Mouse (Mus musculus) heart, postnatal 10 days (tissue): ENCODE results near the gene Mybpc1. TPM values are rescaled to one million over a fixed set of nuclear protein-coding genes. Genes with fewer than 3 reads are reported as not detected.
A peak's percentile ranks its signal among the peaks of the same experiment; 100 is the strongest.

ENCODE experiments used
- DNase-seq, 2 experiments: peaks; one replicate each; pipeline ENCODE4 v3.0.0; 2021
- intact Hi-C: fragments of 180-260 bp; cut with DNase I; formaldehyde crosslinking; loops from one replicate; pipeline ENCODE4 v1.15.1; 2025
- total RNA-seq, 2 experiments: library from RNA; stranded (reverse); gene quantifications; 2 replicates each; pipeline ENCODE4 v1.2.3; 2021

Mybpc1 gene
- total RNA-seq = under 1 TPM; 0.15 to 0.38 TPM

GRCm38 (mm10) chr10:88604943-88605342, at the start of gene Mybpc1:
TSS of gene Mybpc1 (minus strand) at chr10:88605152.
- no peak for DNase-seq
- intact Hi-C loops = no loop called here

DNA sequence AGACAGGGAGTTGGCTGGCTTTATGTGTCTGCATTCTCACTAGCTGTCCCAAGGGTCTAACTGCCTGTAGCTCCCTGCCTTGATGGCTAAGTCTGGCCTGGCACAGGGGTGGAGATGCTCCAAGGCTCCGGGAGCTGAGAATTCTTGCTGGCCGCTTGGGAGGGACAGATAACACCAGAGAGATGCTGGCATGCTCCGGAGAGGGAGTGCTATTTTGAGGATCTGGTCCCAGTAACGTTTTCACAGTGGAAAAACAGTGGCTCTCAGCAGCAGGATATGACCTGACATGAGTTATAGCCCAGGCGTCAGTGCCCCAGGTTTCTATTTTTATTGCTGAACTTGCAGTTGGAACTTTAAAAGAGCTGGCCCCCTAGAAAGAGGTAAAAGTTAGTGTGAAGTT, 40.5 kb upstream of the Mybpc1 start:
- DNase-seq = peak; percentile 31 to 50
- intact Hi-C loops = no loop called here

DNA sequence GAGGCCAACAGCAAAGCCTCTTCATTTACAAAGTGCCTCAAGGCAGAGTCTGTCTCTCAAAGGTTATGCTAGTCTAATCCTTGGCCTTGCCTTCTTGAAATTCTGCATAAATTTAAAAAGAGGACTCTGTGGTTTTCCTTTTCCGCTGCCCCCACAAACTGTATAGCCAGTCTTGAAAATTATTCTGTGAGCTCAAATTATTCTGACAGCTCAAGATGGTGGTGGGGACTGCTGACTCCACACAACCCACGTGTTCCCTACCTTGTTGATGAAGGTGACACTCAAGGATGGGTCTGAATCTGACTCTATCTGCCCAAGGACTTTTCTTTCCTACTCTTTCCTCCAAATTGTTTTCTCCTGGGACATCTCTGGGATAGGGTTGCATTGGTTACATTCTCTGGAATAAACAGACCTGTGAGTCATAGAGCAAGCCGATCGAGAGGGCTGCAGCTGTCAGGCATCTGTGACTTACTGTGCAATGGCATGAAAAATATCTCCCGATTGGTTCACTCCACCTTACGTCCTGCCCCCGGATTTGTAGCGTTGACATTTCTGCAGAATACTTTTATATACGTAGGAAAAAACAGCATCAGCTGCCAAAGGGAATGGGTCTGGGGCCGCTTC, 26.5 kb upstream of the Mybpc1 start:
- no peak for DNase-seq
- intact Hi-C loops = loop anchor here (1.0 kb wide), 1 partner anchor 24 kb away; no protein-coding TSS in a partner anchor

- DNase-seq = no peak
- intact Hi-C loops = loop anchor here (1.0 kb wide), 1 partner anchor 23 kb away; no protein-coding TSS in a partner anchor
Observed at GRCm38 (mm10) chr10:88630663-88631329, 25.8 kb upstream of the Mybpc1 start.

- intact Hi-C loops = no loop called here
- DNase-seq = no peak
Observed at GRCm38 (mm10) chr10:88627052-88627451, 22.1 kb upstream of the Mybpc1 start.

DNA sequence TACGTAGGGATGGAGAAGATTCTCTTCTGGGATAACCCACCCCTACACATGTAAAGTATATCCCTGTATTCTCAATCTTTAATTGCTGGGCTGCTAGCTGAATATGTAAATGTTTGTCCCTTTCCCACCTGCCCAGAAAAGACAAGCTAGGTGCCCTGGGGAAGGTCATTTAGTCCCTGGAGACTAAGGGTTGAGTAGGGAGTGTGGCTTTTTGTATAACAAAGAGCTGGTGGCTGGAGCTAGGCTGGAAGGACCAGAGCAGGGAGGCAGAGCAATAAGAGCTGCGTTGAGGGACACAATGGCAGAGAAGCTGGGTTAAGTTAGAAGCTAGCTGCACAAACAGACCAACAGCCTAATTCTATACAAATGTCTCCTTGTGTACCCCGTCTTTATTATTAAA, 21.2 kb upstream of the Mybpc1 start:
- no peak for DNase-seq
- intact Hi-C loops = no loop called here

- DNase-seq = no peak
- intact Hi-C loops = loop anchor here (5.0 kb wide), 1 partner anchor 112 kb away; no protein-coding TSS in a partner anchor
Observed at GRCm38 (mm10) chr10:88624300-88624699, 19.3 kb upstream of the Mybpc1 start.

DNA sequence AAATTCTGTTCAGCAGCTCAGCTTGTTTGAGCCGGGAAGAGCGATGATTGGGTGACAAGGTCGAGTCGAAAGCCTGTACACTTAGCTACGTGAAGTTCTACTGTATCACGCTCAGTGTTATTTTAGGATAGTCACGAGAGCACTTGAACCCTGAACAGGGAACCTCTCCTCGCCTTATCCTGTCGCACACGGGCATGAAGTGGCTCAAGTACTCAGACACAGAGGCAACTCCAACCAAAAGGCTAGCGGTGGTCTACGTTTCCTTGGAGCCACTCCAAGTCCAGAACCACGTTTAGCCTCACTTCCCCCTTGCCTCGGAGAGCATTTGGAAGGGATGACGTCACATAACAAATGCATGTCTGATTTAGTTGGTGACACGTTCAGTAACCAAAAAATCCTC, 17.7 kb upstream of the Mybpc1 start:
- peak; percentile 31 to 54 for DNase-seq
- intact Hi-C loops = loop anchor here (5.0 kb wide), 1 partner anchor 110 kb away; no protein-coding TSS in a partner anchor

- DNase-seq = no peak
- intact Hi-C loops = loop anchor here (5.0 kb wide), 1 partner anchor 109 kb away; no protein-coding TSS in a partner anchor
Observed at GRCm38 (mm10) chr10:88620809-88621208, 15.9 kb upstream of the Mybpc1 start.

DNA sequence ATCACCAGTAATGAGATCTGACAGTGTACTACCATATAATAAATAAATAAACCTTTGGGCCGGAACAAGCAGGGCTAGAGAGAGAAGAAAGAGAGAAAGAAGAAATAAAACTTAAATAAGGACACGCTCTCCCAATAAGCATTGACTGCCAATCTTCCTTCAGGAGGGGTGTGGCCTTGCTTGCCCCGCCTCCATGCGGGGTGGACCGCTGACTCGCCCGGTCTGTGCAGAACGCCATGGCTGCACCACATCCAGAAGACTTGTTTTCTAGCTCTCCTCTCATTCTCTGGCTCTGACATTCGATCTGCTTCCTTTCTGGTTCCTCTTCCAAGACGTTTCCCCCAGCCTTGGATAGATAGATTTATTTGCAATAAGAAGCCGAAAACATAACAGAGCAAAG, 8.1 kb upstream of the Mybpc1 start:
- intact Hi-C loops = no loop called here
- no peak for DNase-seq

DNA sequence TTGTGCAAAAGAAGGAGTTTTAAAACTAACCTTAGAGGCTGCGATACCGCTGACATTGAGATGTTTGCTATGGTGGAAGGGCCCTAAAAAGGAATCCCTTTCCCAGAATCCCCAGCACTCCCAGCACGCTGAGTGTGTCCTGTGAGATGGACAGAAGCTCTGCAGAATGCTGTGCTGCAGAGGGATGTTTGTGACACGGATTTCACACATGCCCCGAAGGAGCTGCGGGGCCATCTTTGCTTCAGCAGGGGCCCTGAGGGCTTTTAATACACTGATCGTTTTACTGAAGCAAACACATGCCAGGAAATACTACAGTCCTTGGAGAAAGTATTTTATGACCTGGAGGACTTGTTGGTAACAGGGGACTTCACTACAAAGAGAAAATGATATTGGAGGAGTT, 1.7 kb upstream of the Mybpc1 start:
- DNase-seq = no peak
- intact Hi-C loops = loop anchor here (1.0 kb wide), 1 partner anchor 25 kb away; no protein-coding TSS in a partner anchor

DNA sequence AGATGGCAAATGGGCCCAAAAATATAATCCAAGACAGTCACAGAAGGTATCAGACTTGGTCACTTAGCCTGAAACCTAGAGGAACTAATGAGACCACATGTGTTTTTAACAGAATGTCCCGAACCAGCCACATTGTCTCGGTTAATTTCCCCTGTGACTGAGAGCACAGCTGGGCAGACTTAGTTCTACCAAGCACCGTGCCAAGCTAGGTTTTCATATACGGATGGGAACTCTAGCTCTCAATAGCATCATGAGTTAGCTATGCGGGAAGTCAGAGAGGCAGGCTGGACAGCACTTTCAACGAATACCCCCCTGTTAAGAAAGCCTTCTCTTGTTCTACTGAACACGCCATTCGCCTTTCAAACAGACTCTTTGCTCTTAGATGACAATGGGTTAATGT, 1.1 kb upstream of the Mybpc1 start:
- intact Hi-C loops = no loop called here
- no peak for DNase-seq

DNA sequence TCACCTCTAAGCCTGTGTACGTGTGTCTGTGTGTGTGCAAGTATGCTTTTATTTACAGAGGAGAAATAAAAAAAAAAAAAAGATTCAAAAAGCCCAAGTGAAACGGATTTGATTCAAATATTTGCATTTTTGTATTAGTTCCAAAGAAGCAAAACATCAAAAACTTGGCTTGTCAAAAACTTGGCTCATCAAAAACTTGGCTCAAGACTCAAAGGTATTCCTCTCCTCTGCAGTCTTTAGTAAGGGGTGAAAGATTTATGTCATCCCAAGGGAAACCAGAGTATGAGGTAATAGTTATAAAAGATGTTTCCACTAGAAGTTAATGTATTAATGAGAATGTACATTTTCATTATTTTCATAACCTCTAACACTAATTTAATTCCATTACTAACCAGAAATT, 1.2 kb downstream of the Mybpc1 start:
- intact Hi-C loops = no loop called here

GRCm38 (mm10) chr10:88603256-88603655, 1.7 kb downstream of the Mybpc1 start:
- no peak for DNase-seq
- intact Hi-C loops = no loop called here

More for the DNA sequence above, 1.2 kb downstream of the Mybpc1 start:
- no peak for DNase-seq

- intact Hi-C loops = no loop called here
- DNase-seq = no peak
Observed at GRCm38 (mm10) chr10:88600591-88600990, 4.4 kb downstream of the Mybpc1 start.

DNA sequence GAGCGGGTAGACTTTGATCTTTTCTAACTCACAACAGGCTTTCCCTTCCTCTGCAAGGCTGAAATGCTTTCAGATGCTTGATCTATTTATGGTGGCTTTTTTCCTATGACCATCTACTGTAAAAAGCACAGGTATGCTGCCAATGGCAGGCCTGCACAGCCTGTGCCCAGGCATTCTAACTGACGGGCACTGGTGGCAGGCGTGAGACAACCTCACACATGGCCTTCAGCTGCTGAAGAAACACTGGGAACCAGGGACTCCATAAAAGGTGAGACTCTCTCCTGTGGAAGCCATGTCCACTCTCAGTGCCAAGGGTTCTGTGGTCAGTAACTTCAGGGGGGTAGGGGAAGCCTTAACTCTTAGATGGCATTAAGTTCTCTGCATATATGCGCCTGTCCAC, 12.6 kb downstream of the Mybpc1 start:
- intact Hi-C loops = no loop called here

GRCm38 (mm10) chr10:88591042-88591441, 13.9 kb downstream of the Mybpc1 start:
- DNase-seq = peak; percentile 21 to 32
- intact Hi-C loops = no loop called here

More for the DNA sequence above, 12.6 kb downstream of the Mybpc1 start:
- DNase-seq = peak in 1 of 2 experiments; percentile 6

- intact Hi-C loops = no loop called here
- DNase-seq = no peak
Observed at GRCm38 (mm10) chr10:88584469-88584868, 20.5 kb downstream of the Mybpc1 start.

DNA sequence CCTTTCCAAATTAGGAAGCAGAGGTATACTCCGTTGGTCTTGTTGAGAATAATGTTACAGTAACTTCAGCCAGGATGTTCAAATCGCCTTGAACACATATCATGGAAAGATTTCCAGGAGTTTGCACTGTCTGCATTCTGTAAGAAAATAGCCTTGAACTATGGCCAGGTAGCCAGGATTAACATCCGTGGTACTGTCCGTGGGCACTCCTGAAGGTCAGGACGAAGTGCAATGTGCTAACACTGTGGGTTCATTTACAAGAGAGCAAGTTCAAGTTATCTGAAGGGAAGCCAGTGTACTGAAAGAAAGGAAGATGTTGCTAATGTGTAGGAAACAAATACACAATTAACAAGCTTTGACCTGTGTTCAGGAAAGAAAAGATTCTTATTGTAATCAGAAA, 24.2 kb downstream of the Mybpc1 start:
- intact Hi-C loops = no loop called here
- no peak for DNase-seq

- no peak for DNase-seq
Observed at GRCm38 (mm10) chr10:88578651-88579050, 26.3 kb downstream of the Mybpc1 start.

DNA sequence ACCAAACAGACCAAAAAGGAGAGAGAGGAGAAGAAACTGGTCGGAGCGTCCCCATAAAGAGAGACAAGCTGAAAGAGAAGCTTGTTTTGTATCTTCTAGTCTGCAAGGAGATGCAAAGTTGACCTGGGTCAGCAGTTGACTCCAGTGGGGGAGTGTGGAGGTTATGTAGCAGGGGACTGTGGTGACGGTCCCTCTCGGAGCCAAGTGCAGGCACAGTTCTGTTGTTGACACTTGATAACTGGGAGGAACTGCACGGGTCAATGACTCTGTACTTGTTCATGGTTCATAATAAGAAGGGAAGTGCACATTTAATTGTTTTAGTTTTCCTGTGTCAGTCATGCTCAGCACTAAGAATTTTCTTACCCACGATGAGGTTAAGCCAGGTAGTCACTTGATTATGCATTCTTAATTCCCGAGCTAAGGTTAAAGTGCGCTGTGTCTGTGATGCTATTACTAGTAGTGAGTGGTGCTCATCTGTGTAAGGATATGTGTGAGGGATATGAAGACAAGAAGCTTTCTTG, 30.8 kb downstream of the Mybpc1 start:
- no peak for DNase-seq
- intact Hi-C loops = no loop called here

More at GRCm38 (mm10) chr10:88578651-88579050, 26.3 kb downstream of the Mybpc1 start:
- intact Hi-C loops = no loop called here

DNA sequence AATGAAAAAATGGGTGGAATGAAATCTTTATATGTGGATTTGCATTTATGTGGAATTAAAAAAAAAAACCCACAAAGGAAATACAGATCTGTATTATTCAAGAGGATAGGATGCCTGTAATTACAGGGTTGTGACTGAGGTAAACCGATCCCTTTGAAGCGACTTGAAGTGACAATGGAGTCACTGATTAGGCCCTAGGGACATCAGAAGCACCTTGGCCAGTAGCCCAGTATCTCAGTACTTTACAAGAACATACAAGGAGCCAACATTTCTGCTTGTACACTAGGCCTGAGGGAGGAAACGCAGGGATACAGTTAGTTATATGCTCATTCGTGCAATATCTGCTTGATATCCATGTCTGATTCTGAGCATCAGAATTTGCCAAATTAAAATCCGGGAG, 32.8 kb downstream of the Mybpc1 start:
- intact Hi-C loops = no loop called here
- DNase-seq = peak; percentile 5 to 12
